Mouse (Mus musculus): ENCODE results near the gene Ptdss2. TPM values are rescaled to one million over a fixed set of nuclear protein-coding genes. Genes with fewer than 3 reads are reported as not detected.

Ptdss2 gene
- polyA plus RNA-seq, 1 experiment, result 28.3 TPM

- no peaks in the 10 kb centered on the region for H3K4me1 ChIP-seq (ENCODE audit: control insufficient read depth, insufficient read depth, low read length)
- H3K4me3 ChIP-seq (ENCODE audit: insufficient read depth, low read length), result no peak overlapping the region
- no peak overlapping the region for H3K27ac ChIP-seq (ENCODE audit: insufficient read depth, low read length)
- TF ChIP-seq CTCF (IDR thresholded peaks at IDR 0.05; ENCODE audit: borderline replicate concordance, insufficient read depth, low read length), result no peak
- TF ChIP-seq POLR2A (IDR thresholded peaks at IDR 0.05; ENCODE audit: low read depth, low read length), result no peak
These were observed 28.2 kb upstream of the Ptdss2 start for GRCm38 (mm10) chr7:141093950-141094349.

- Histone ChIP-seq H3K4me1 (ENCODE audit: control insufficient read depth, insufficient read depth, low read length) (no peaks in the 10 kb centered on the region), H3K4me3 (ENCODE audit: insufficient read depth, low read length) (no peak overlapping the region), H3K27ac (ENCODE audit: insufficient read depth, low read length) (no peak overlapping the region)
- no peak for TF ChIP-seq POLR2A (IDR thresholded peaks at IDR 0.05; ENCODE audit: low read depth, low read length)
- no peak for TF ChIP-seq CTCF (IDR thresholded peaks at IDR 0.05; ENCODE audit: borderline replicate concordance, insufficient read depth, low read length)
These were observed 27.5 kb upstream of the Ptdss2 start for GRCm38 (mm10) chr7:141094487-141095205.

- H3K4me3 ChIP-seq (ENCODE audit: insufficient read depth, low read length), result no peak overlapping the region
- no peak overlapping the region for H3K27ac ChIP-seq (ENCODE audit: insufficient read depth, low read length)
- H3K4me1 ChIP-seq (ENCODE audit: control insufficient read depth, insufficient read depth, low read length), result no peaks in the 10 kb centered on the region
- TF ChIP-seq POLR2A (IDR thresholded peaks at IDR 0.05; ENCODE audit: low read depth, low read length) (no peak), CTCF (IDR thresholded peaks at IDR 0.05; ENCODE audit: borderline replicate concordance, insufficient read depth, low read length) (no peak)
These were observed 26.2 kb upstream of the Ptdss2 start for GRCm38 (mm10) chr7:141096021-141096420.

- no peak for TF ChIP-seq CTCF (IDR thresholded peaks at IDR 0.05; ENCODE audit: borderline replicate concordance, insufficient read depth, low read length)
- no peak for TF ChIP-seq POLR2A (IDR thresholded peaks at IDR 0.05; ENCODE audit: low read depth, low read length)
- Histone ChIP-seq H3K4me1 (ENCODE audit: control insufficient read depth, insufficient read depth, low read length) (no peaks in the 10 kb centered on the region), H3K27ac (ENCODE audit: insufficient read depth, low read length) (no peak overlapping the region), H3K4me3 (ENCODE audit: insufficient read depth, low read length) (no peak overlapping the region)
These were observed 25.5 kb upstream of the Ptdss2 start for GRCm38 (mm10) chr7:141096649-141097056.

- no peak overlapping the region for H3K27ac ChIP-seq (ENCODE audit: insufficient read depth, low read length)
- no peak overlapping the region for H3K4me3 ChIP-seq (ENCODE audit: insufficient read depth, low read length)
- no peak for TF ChIP-seq CTCF (IDR thresholded peaks at IDR 0.05; ENCODE audit: borderline replicate concordance, insufficient read depth, low read length)
- no peak for TF ChIP-seq POLR2A (IDR thresholded peaks at IDR 0.05; ENCODE audit: low read depth, low read length)
- no peaks in the 10 kb centered on the region for H3K4me1 ChIP-seq (ENCODE audit: control insufficient read depth, insufficient read depth, low read length)
These were observed 25.0 kb upstream of the Ptdss2 start for GRCm38 (mm10) chr7:141097177-141097576.

GRCm38 (mm10) chr7:141099911-141100691, 22.1 kb upstream of the Ptdss2 start, which contains the start of gene Sigirr:
Gene Sigirr (minus strand): TSS chr7:141100572.
- H3K4me1 ChIP-seq (ENCODE audit: control insufficient read depth, insufficient read depth, low read length), result no peaks in the 10 kb centered on the region
- TF ChIP-seq CTCF (IDR thresholded peaks at IDR 0.05; ENCODE audit: borderline replicate concordance, insufficient read depth, low read length) (no peak), POLR2A (IDR thresholded peaks at IDR 0.05; ENCODE audit: low read depth, low read length) (no peak)
- no peak within 1 kb of the TSS for H3K27ac ChIP-seq (ENCODE audit: insufficient read depth, low read length)
- peak within 1 kb of the TSS; percentile 9; the same call in 1 of the 2 replicates for H3K4me3 ChIP-seq (ENCODE audit: insufficient read depth, low read length)

GRCm38 (mm10) chr7:141103161-141103560, 19.0 kb upstream of the Ptdss2 start:
- TF ChIP-seq CTCF (IDR thresholded peaks at IDR 0.05; ENCODE audit: borderline replicate concordance, insufficient read depth, low read length) (no peak), POLR2A (IDR thresholded peaks at IDR 0.05; ENCODE audit: low read depth, low read length) (no peak)
- no peaks in the 10 kb centered on the region for H3K4me1 ChIP-seq (ENCODE audit: control insufficient read depth, insufficient read depth, low read length)
- H3K4me3 ChIP-seq (ENCODE audit: insufficient read depth, low read length), result no peak overlapping the region
- H3K27ac ChIP-seq (ENCODE audit: insufficient read depth, low read length), result no peak overlapping the region

- no peak for TF ChIP-seq POLR2A (IDR thresholded peaks at IDR 0.05; ENCODE audit: low read depth, low read length)
- no peak for TF ChIP-seq CTCF (IDR thresholded peaks at IDR 0.05; ENCODE audit: borderline replicate concordance, insufficient read depth, low read length)
- Histone ChIP-seq H3K27ac (ENCODE audit: insufficient read depth, low read length) (no peak overlapping the region), H3K4me3 (ENCODE audit: insufficient read depth, low read length) (no peak overlapping the region), H3K4me1 (ENCODE audit: control insufficient read depth, insufficient read depth, low read length) (no peaks in the 10 kb centered on the region)
These were observed 6.3 kb upstream of the Ptdss2 start for GRCm38 (mm10) chr7:141115874-141116273.

GRCm38 (mm10) chr7:141117636-141118035, 4.5 kb upstream of the Ptdss2 start, which contains the start of gene Ano9:
Gene Ano9 (minus strand): TSS chr7:141117806.
- H3K4me1 ChIP-seq (ENCODE audit: control insufficient read depth, insufficient read depth, low read length), result no peaks in the 10 kb centered on the region
- no peak within 1 kb of the TSS for H3K27ac ChIP-seq (ENCODE audit: insufficient read depth, low read length)
- no peak for TF ChIP-seq CTCF (IDR thresholded peaks at IDR 0.05; ENCODE audit: borderline replicate concordance, insufficient read depth, low read length)
- TF ChIP-seq POLR2A (IDR thresholded peaks at IDR 0.05; ENCODE audit: low read depth, low read length), result no peak
- H3K4me3 ChIP-seq (ENCODE audit: insufficient read depth, low read length), result no peak within 1 kb of the TSS

- Histone ChIP-seq H3K27ac (ENCODE audit: insufficient read depth, low read length) (no peak overlapping the region), H3K4me3 (ENCODE audit: insufficient read depth, low read length) (no peak overlapping the region), H3K4me1 (ENCODE audit: control insufficient read depth, insufficient read depth, low read length) (no peaks in the 10 kb centered on the region)
- no peak for TF ChIP-seq CTCF (IDR thresholded peaks at IDR 0.05; ENCODE audit: borderline replicate concordance, insufficient read depth, low read length)
- no peak for TF ChIP-seq POLR2A (IDR thresholded peaks at IDR 0.05; ENCODE audit: low read depth, low read length)
These were observed 2.7 kb upstream of the Ptdss2 start for GRCm38 (mm10) chr7:141119487-141119886.
